Mouse (Mus musculus): ENCODE measurements around the gene Zbtb16.
A peak's percentile ranks its signal among the peaks of the same experiment; 100 is the strongest.

Zbtb16 gene

GRCm38 (mm10) chr9:48835631-48836565, at the start of gene Zbtb16:
TSS of gene Zbtb16 (minus strand) at chr9:48836222.
- peak; percentile 74 to 80 for DNase-seq

- DNase-seq, result no peak
Measured at GRCm38 (mm10) chr9:48872896-48873295, 36.9 kb upstream of the Zbtb16 start.

GRCm38 (mm10) chr9:48866523-48867121, 30.6 kb upstream of the Zbtb16 start:
- DNase-seq, result no peak

GRCm38 (mm10) chr9:48865235-48865634, 29.2 kb upstream of the Zbtb16 start:
- DNase-seq, result no peak

GRCm38 (mm10) chr9:48861481-48861880, 25.5 kb upstream of the Zbtb16 start:
- no peak for DNase-seq

GRCm38 (mm10) chr9:48860526-48860845, 24.5 kb upstream of the Zbtb16 start:
- DNase-seq, result peak; percentile 77 to 85

GRCm38 (mm10) chr9:48859828-48860525, 24.0 kb upstream of the Zbtb16 start:
- no peak for DNase-seq

GRCm38 (mm10) chr9:48857944-48858343, 21.9 kb upstream of the Zbtb16 start:
- DNase-seq, result no peak

- no peak for DNase-seq
Measured at GRCm38 (mm10) chr9:48856240-48856639, 20.2 kb upstream of the Zbtb16 start.

- DNase-seq, result no peak
Measured at GRCm38 (mm10) chr9:48849531-48849930, 13.5 kb upstream of the Zbtb16 start.

GRCm38 (mm10) chr9:48839568-48839967, 3.5 kb upstream of the Zbtb16 start:
- no peak for DNase-seq

- no peak for DNase-seq
Measured at GRCm38 (mm10) chr9:48838346-48838745, 2.3 kb upstream of the Zbtb16 start.

GRCm38 (mm10) chr9:48837181-48837580, 1.2 kb upstream of the Zbtb16 start:
- peak; percentile 25 to 44 for DNase-seq

- DNase-seq, result no peak
Measured at GRCm38 (mm10) chr9:48836566-48836930, 526 bp upstream of the Zbtb16 start.

- DNase-seq, result peak; percentile 41 to 53
Measured at GRCm38 (mm10) chr9:48834541-48835411, 1.2 kb downstream of the Zbtb16 start.

GRCm38 (mm10) chr9:48834006-48834405, 2.0 kb downstream of the Zbtb16 start:
- no peak for DNase-seq

- no peak for DNase-seq
Measured at GRCm38 (mm10) chr9:48833493-48833892, 2.5 kb downstream of the Zbtb16 start.

GRCm38 (mm10) chr9:48832473-48833100, 3.4 kb downstream of the Zbtb16 start:
- no peak for DNase-seq

GRCm38 (mm10) chr9:48831560-48832460, 4.2 kb downstream of the Zbtb16 start:
- DNase-seq, result no peak

- no peak for DNase-seq
Measured at GRCm38 (mm10) chr9:48828839-48829238, 7.2 kb downstream of the Zbtb16 start.

GRCm38 (mm10) chr9:48826377-48826889, 9.6 kb downstream of the Zbtb16 start:
- DNase-seq, result no peak

Measured in kidney, postnatal 4 days (tissue).